Mouse (Mus musculus): ENCODE results near the gene Hnrnpa2b1. TPM values are rescaled to one million over a fixed set of nuclear protein-coding genes. Genes with fewer than 3 reads are reported as not detected.

Hnrnpa2b1 gene
- polyA plus RNA-seq (2015; fragmentation: Illumina TruSeq; extraction: RNeasy Lipid Tissue Mini Kit (QIAGEN cat#74804); ENCODE audit: insufficient read depth, low read depth, low replicate concordance), result 169 TPM

DNA sequence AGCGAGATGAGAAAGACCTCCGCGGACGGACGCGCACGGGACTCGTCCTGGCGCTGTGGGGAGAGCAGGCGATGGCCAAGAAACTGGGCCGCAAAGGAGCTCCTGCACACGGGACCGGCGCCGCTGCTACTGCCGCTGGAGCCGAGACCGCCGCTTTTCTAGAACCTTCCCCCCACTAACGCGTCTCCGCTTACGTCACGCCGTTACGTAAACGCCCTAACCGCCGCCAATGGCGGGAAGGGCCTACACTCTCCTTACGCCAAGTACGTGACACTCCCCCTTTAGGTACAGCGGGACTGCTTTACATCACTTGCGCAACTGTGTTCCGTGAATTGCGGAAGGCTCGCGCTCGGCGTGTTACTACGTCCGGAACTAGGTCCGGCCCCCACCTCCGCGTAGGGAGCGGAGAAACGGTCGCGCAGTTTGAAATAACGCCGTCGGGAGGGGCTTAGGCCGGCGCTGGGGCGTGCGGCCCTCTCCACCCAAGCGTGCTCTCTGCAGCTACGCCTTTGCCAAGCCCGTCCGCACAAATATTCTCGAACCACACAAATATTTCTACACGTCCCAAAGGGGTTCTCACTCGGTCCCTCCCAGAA lies at the start of gene Hnrnpa2b1:
Gene Hnrnpa2b1 (minus strand): TSS at position 180 of the 596 bp plus-strand sequence.

DNA sequence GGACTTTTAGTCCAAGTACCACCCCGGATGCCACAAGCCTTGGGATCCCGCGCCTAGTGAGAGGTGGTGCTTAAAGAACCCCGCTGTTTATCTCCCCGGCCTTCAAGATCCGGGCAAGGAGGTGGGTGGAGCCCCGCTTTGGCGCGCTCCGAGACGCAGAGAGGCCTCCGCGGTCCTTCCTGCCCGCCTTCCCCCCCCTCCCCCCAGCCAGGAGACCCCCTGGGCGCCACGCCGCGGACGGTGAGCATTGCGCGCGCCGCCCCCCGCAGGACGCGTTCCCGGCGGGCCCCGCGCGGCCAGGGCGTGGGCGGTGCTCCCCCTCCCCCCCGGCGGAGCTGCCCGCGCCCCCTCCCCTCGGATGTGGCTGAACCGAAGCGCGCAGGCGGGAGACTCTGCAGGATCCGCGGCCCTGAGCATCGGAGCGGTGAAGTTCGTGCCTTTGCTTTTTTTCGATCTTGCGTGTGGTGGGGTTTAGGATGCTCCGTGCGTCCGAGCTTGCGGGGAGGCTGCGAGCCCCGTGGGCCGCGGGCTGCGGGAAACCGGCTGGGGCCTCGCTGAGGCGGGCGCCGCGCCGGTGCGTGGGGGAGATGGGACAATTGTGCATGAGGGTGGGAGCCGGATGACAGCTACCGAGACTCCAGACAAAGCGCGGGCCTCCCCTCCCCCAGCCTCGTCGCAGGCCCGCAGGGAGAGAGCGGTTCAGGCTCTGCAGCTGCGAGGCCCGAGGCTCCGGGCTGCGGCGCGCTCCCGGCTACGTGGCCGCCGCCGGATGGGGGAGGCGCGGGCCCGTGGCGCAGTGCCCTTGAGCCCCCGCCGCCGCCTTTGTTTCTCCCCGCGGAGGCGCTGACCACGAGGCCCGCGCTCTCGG lies 851 bp upstream of the Hnrnpa2b1 start, which contains the start of gene Cbx3:
Gene Cbx3 (plus strand): TSS at position 50 of the 868 bp plus-strand sequence.

DNA sequence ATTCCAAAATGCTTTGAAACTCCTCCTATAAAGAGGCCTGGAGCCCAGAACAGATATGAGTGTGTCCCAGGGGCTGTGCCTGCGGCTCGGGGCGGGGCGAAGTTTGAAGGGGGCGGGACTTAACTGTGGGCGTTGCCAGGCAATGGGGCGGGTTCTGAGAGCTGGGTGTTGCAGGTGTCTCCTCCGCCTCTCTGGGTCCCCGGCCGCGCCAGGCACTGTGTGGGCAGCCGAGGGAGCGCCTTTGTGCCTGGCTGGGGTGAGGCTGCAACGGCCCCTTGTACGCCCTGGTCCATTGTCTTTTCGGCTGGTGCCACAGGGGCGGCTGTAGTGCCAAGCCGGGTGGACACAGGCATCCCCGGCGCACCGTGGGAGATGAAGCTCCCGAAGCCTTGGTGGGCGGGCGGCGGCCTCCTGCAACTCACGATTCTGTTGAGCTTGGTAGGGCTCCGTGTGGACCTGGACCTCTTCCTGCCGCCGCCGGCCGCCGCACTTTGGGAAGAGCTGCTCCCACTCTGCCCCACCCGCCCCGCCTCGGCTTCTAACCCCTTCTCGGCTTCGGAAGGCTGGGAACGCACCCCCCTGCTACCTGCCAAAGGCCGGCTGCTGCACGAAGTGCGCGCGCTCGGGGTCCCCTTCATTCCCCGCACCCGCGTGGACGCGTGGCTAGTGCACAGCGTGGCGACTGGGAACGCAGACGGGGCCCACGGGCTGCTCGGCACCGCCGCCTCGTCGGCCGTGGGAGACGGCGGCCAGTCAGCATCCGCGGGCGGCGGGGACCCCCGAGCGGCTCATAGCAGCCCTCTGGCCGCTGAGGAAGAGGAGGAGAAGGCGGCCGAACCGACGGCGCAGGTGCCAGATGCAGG lies 36.9 kb downstream of the Hnrnpa2b1 start, which contains the start of gene Nfe2l3:
Gene Nfe2l3 (plus strand): TSS at position 136 of the 863 bp plus-strand sequence.

Other genes starting within 250 kb of the Hnrnpa2b1 start
- 0.94 TPM for gene Nfe2l3, start 37.2 kb downstream of the Hnrnpa2b1 start, polyA plus RNA-seq (2015; fragmentation: Illumina TruSeq; extraction: RNeasy Lipid Tissue Mini Kit (QIAGEN cat#74804); ENCODE audit: insufficient read depth, low read depth, low replicate concordance)
- gene Cbx3, start 466 bp upstream of the Hnrnpa2b1 start, polyA plus RNA-seq (2015; fragmentation: Illumina TruSeq; extraction: RNeasy Lipid Tissue Mini Kit (QIAGEN cat#74804); ENCODE audit: insufficient read depth, low read depth, low replicate concordance), result 20.8 TPM
- 4.4 TPM for gene Snx10, start 54.0 kb upstream of the Hnrnpa2b1 start, polyA plus RNA-seq (2015; fragmentation: Illumina TruSeq; extraction: RNeasy Lipid Tissue Mini Kit (QIAGEN cat#74804); ENCODE audit: insufficient read depth, low read depth, low replicate concordance)

All from pancreas, adult 10 weeks (tissue).